Mouse (Mus musculus) macrophage (primary cell): Measurements from ENCODE around the gene Cyth1. TPM values are rescaled to one million over a fixed set of nuclear protein-coding genes. Genes with fewer than 3 reads are reported as not detected.

Experiments used
- H3K27ac ChIP-seq: fragments of 350-480 bp; formaldehyde crosslinking; 2 replicates; pipeline ENCODE4 v1.9.0; 2021
- H3K36me3 ChIP-seq: fragments of 350-480 bp; formaldehyde crosslinking; 2 replicates; pipeline ENCODE4 v1.9.0; 2021; ENCODE audit errors: inconsistent target
- H3K4me3 ChIP-seq: fragments of 350-480 bp; formaldehyde crosslinking; 2 replicates; pipeline ENCODE4 v1.9.0; 2021; ENCODE audit errors: inconsistent target
- H3K79me2 ChIP-seq: fragments of 350-480 bp; formaldehyde crosslinking; 2 replicates; pipeline ENCODE4 v1.9.0; 2021; ENCODE audit errors: inconsistent target
- WGBS: methylation state at CpG from one replicate; pipeline ENCODE4 v1.1.7; 2026; ENCODE audit warnings: inconsistent platforms; ENCODE audit not compliant: missing documents; 5-methylcytosine and 5-hydroxymethylcytosine counted together
- polyA plus RNA-seq: library from polyadenylated mRNA; stranded (reverse); fragments of 250-400 nt; gene quantifications from 3 replicates; pipeline ENCODE4 v1.2.4, GENCODE M21; 2018; ENCODE audit warnings: inconsistent platforms

The Cyth1 gene
- polyA plus RNA-seq, 1 experiment from 2014 or later = 194 TPM

- 77% methylated on average over 4 of the region's 4 CpGs for WGBS
- no peak overlapping the region for H3K27ac ChIP-seq
- no peaks in the 10 kb centered on the region for H3K36me3 ChIP-seq
- peaks cover 100% of the 10 kb centered on the region for H3K79me2 ChIP-seq
- no peak overlapping the region for H3K4me3 ChIP-seq
Measured at GRCm38 (mm10) chr11:118242506-118242905, 5.9 kb downstream of the Cyth1 start.

- Histone ChIP-seq H3K4me3 (no peak overlapping the region), H3K36me3 (no peaks in the 10 kb centered on the region), H3K27ac (no peak overlapping the region), H3K79me2 (peaks cover 100% of the 10 kb centered on the region)
- WGBS = 26% methylated on average over 4 of the region's 4 CpGs
Measured at GRCm38 (mm10) chr11:118240388-118240787, 8.0 kb downstream of the Cyth1 start.

GRCm38 (mm10) chr11:118239281-118240198 lies 8.9 kb downstream of the Cyth1 start:
- WGBS = 90% methylated on average over 13 of the region's 14 CpGs
- H3K27ac ChIP-seq = no peak overlapping the region
- H3K36me3 ChIP-seq = no peaks in the 10 kb centered on the region
- H3K79me2 ChIP-seq = peaks cover 100% of the 10 kb centered on the region
- H3K4me3 ChIP-seq = no peak overlapping the region

- Histone ChIP-seq H3K79me2 (peaks cover 100% of the 10 kb centered on the region), H3K27ac (no peak overlapping the region)
Measured at GRCm38 (mm10) chr11:118236520-118237190, 11.7 kb downstream of the Cyth1 start.

GRCm38 (mm10) chr11:118234929-118235328 lies 13.5 kb downstream of the Cyth1 start:
- WGBS = 69% methylated on average over 7 of the region's 7 CpGs
- Histone ChIP-seq H3K4me3 (no peak overlapping the region), H3K79me2 (peaks cover 100% of the 10 kb centered on the region), H3K36me3 (no peaks in the 10 kb centered on the region), H3K27ac (no peak overlapping the region)

More at GRCm38 (mm10) chr11:118236520-118237190, 11.7 kb downstream of the Cyth1 start:
- Histone ChIP-seq H3K36me3 (no peaks in the 10 kb centered on the region), H3K4me3 (no peak overlapping the region)
- 31% methylated on average over 6 of the region's 6 CpGs for WGBS

DNA sequence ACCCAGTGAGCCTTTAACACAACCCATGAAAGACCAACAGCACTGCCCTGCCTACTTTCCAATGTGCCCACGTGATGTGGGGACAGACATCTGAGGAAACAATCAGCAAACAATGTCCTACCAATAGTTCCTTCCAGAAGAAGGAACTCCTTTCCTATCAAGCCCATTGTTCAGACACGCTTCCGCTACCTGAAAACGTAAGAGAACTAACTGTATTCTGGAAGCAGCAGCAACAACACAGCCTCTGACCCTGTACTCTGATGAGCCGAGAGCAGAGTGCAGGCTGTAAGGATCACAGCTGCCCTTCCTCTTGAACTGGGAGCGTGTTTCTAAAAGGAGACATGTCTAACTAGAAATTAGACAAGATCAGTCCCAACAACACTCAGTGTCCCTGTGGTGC lies 13.9 kb downstream of the Cyth1 start:
- 70% methylated on average over 6 of the region's 6 CpGs for WGBS
- no peak overlapping the region for H3K27ac ChIP-seq
- H3K79me2 ChIP-seq = peaks cover 100% of the 10 kb centered on the region
- H3K36me3 ChIP-seq = no peaks in the 10 kb centered on the region
- no peak overlapping the region for H3K4me3 ChIP-seq

DNA sequence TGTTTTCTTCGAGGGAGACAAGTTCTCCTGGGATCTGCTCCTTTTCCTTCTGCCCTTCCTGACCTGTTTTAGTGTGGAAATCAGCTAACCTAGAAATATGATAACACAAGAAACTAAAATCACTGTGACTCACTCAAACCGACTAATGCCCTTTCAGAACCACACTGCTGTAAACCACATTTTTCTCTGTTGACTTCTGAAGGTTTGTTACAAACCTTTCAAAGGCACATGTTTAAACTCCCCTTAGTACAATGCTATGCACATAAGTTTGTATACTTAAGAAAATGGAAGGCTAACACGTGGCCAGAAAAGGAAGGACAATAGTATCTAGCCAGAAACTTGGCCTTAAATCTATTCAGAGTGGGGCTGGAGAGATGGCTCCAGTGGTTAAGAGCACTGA lies 14.5 kb downstream of the Cyth1 start:
- Histone ChIP-seq H3K27ac (no peak overlapping the region), H3K36me3 (no peaks in the 10 kb centered on the region), H3K4me3 (no peak overlapping the region), H3K79me2 (peaks cover 100% of the 10 kb centered on the region)
- 82% methylated on average over 3 of the region's 3 CpGs for WGBS

DNA sequence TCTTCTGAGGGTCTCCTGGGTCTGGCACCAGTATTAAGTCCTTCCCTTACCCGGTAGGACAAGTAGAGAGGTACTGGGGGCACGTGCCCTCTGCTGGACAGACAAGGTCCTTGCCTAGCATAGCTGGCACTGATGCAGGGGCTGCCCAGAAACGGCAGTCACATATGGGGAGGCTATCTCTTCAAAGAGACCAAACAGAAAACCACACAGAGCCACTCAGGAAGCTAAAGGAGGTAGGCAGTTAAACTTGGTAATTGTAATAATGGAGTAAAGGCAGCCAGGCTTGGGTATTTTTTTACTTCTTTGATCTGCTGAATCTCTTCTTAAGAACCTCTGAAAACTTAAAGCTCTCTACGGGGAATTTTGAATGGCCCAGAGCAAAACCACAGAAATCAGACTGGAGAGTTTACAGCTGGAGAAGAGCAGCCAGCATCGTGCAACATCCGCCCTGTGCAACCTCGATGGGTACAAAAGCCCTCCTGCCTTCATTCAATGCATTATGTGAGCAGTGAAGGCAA lies 16.0 kb downstream of the Cyth1 start:
- Histone ChIP-seq H3K79me2 (peaks cover 100% of the 10 kb centered on the region), H3K27ac (peak overlapping the region; percentile 62), H3K36me3 (no peaks in the 10 kb centered on the region), H3K4me3 (peak overlapping the region; percentile 13; the same call in 1 of the 2 replicates)
- 2% methylated on average over 7 of the region's 7 CpGs for WGBS

GRCm38 (mm10) chr11:118229941-118230340 lies 18.5 kb downstream of the Cyth1 start:
- no peaks in the 10 kb centered on the region for H3K36me3 ChIP-seq

DNA sequence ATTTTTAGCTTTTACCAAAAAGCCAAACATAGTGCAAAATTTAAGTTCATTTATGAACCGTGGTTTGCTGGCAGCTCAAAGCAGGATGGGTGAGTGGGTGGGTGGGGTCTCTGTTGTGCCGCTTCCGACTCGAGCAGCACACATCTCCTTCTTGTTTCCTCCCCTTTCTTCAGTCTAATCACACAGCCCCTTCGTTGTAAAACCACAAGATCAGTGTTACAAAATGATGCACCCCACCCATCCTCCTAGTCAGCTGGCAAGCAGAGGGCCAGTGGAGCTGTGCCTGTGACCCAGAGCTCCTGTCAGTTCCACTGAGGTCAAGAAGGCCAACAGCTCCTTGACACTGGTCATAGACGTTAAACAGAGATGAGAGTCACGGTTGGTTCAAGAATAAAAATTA lies 20.7 kb downstream of the Cyth1 start:
- Histone ChIP-seq H3K79me2 (peaks cover 100% of the 10 kb centered on the region), H3K4me3 (no peak overlapping the region), H3K36me3 (no peaks in the 10 kb centered on the region), H3K27ac (peak overlapping the region; percentile 15; the same call in 1 of the 2 replicates)
- 21% methylated on average over 6 of the region's 7 CpGs for WGBS

More at GRCm38 (mm10) chr11:118229941-118230340, 18.5 kb downstream of the Cyth1 start:
- H3K79me2 ChIP-seq = peaks cover 100% of the 10 kb centered on the region
- H3K27ac ChIP-seq = peak overlapping the region; percentile 62
- WGBS = 25% methylated on average over 5 of the region's 5 CpGs
- H3K4me3 ChIP-seq = no peak overlapping the region

DNA sequence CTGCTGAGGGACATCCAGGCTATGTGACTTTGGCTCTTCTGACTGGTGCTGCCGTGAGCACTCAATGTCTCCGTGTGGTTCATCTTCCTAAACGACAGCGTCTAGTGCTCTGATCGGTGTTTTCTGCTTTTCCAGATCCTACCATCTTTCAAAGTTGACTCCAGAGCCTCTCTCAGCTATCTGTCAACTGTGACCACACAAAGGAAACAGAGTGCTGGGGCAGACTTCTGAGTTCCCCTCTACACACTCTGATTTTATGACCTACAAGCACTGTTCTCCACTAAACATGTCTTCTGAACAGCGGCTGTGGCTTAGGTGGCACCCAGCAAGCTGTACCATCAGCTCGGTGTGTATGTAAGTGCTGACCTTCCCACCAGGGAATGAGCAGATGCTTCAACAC lies 21.5 kb downstream of the Cyth1 start:
- H3K27ac ChIP-seq = peak overlapping the region; percentile 4; the same call in 1 of the 2 replicates
- no peak overlapping the region for H3K4me3 ChIP-seq
- H3K36me3 ChIP-seq = no peaks in the 10 kb centered on the region
- WGBS = 21% methylated on average over 7 of the region's 7 CpGs
- H3K79me2 ChIP-seq = peaks cover 100% of the 10 kb centered on the region

DNA sequence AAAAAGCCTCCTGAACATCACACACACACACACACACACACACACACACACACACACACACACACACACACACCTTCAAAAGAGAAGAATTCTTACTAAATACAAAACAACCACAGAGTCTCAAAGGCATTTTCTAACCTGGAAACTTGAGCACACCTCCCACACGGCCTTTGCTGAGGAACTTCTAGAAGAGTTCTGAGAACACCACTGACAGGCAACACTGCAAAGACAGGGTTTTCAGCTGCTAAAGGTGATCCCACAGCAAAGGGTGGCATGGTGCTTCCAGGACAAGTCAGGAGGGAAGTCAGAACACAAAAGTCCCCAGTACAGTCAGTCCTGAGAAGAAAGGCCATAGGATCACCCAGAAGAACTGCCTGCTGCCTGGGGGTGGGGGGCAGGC lies 22.5 kb downstream of the Cyth1 start:
- WGBS = 100% methylated on average over 1 of the region's 1 CpGs
- Histone ChIP-seq H3K27ac (no peak overlapping the region), H3K4me3 (no peak overlapping the region), H3K79me2 (peaks cover 100% of the 10 kb centered on the region), H3K36me3 (no peaks in the 10 kb centered on the region)

DNA sequence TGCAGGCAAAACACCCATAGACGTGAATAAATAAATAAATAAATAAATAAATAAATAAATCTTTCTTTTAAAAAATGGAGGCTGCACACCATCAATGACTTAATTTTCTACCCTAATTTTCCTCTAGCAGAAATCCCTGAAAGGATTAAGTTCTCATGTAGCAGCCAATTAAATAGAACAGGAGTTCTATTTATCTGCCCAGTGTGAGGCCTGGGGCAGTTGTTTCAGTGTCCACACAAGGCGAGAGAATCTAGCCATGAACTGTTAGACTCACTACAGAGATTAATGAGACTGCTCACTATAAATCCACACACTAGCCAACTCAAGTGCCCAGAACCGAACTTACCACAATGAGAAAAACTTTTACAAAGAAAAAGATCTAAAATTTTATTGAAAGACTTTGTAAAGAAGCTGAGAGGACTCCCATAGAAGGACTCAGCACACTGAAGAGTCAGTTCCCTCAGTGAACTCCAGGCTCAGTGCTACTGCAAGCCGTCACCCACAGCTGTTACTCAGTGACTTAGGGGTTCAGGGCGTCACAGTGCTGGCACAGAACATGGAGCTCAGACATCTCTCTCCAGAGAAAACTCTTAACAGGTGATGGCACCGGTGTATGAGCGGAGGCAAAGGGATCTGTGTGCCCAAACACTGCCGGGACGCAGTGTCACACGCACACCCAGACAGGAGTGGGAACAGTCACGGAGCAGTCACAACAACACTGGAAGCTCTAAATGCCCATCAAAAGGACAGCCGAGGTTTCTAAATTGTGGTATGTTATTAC lies 23.1 kb downstream of the Cyth1 start:
- Histone ChIP-seq H3K36me3 (no peaks in the 10 kb centered on the region), H3K79me2 (peaks cover 100% of the 10 kb centered on the region), H3K4me3 (no peak overlapping the region), H3K27ac (no peak overlapping the region)
- WGBS = 93% methylated on average over 12 of the region's 12 CpGs

GRCm38 (mm10) chr11:118223416-118224067 lies 24.9 kb downstream of the Cyth1 start:
- WGBS = 88% methylated on average over 10 of the region's 10 CpGs
- H3K4me3 ChIP-seq = no peak overlapping the region
- H3K79me2 ChIP-seq = peaks cover 100% of the 10 kb centered on the region
- no peak overlapping the region for H3K27ac ChIP-seq
- no peaks in the 10 kb centered on the region for H3K36me3 ChIP-seq
